Mouse (Mus musculus) inflammation-experienced regulatory T-cells, adult 16 weeks (primary cell): Measurements from ENCODE around the gene 2310046K23Rik. TPM values are rescaled to one million over a fixed set of nuclear protein-coding genes. Genes with fewer than 3 reads are reported as not detected.

Source experiments
- polyA plus RNA-seq: library from polyadenylated mRNA; unstranded; fragments of 100-300 nt; shearing (Covaris generic); gene quantifications from one replicate; pipeline ENCODE4 v1.2.1, GENCODE M21; 2017

Gene 2310046K23Rik
- polyA plus RNA-seq = not detected

DNA sequence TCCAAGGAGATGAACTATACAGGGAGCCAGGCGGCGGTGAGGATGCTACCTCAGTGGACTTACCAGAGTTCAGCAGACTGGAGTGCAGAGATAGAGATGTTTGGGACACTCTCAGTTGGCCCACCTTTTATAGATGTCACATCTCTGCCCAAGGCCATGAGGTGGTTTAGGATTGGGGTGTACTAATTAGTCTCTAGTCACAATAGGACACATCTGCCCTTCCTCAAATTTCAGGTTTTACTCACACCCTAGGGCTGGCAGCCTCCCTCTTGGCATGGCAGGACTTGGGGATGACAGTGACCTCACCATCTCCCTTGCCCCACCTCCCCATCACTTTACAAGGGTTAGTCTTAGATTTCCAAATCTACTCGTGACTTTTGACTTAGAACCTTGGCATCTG, at the start of gene 2310046K23Rik:
Gene 2310046K23Rik, minus strand, starts transcription at position 101 of the 400 bp plus-strand sequence.

DNA sequence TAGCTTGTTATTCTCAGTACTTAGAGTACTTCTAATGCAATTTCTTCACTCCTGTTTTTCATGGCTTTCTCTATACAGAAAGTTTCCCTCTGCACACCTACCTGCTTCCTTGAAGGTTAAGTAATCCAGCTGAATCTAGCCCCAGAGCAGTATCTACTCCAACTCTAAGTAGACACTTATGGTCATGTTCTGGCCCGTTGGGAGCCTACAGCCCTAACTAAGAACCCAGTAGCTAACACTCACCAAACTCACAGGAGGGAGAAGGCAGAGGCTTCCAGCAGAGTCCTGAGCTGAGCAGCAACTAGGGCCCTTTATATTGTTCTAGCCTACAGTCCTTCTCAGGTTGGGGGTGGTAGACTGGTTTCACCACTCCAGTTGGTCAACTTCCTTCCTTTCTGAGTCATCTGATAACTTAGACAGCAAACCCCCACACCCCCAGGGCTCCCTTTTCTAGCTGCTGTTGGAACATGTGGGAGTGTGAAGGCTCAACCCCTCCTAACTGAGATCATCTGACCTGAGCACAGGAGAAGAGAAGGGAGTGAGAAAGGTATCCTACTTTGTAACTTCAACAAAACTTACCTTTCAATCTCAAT, 39.2 kb upstream of the 2310046K23Rik start, which contains the start of gene Ivl:
Gene Ivl, minus strand, starts transcription at position 287 of the 593 bp plus-strand sequence.

DNA sequence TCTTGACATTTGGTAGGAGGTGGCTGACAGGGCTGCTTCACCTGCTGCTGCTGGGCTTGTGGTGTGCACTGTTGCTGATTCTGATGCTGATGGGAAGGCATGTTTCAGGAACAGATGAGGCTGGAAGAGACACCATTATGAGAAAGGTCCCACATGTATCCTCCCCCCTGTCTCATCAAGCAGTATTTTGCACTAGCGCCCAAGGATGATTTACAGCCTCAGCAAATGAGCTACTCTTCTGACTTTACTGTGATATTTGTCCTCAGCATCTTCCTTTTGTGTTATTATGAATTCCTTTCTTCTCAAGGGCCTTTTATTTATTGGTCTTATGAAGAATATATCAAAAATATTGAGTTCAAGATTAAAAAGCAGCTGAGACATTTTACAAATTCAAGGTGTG, 33.9 kb downstream of the 2310046K23Rik start, which contains the start of gene Sprr4:
Gene Sprr4, minus strand, starts transcription at position 101 of the 400 bp plus-strand sequence.

DNA sequence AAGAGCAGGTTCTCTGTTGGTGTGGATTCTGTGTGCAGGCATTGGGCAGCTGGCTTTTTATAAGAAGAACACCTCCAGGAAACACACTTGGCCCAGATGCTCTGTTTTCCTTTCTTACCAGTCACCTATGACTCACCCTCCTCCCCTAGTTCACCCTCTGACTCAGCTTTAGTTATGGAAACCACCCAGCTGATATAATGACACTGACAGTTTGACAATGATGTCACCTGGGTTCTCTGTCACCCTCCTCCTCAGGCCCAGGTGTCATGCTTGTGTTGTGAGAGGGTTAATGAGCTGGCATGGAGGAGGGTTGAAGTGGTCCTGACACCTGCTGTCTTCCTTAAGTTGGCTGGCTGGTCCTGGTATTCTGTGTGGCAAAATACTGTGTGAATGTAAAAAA, 48.4 kb downstream of the 2310046K23Rik start, which contains the start of gene Sprr1a:
Gene Sprr1a, minus strand, starts transcription at position 33 of the 400 bp plus-strand sequence.

Other genes starting within 250 kb of the 2310046K23Rik start
- gene Sprr2a3, start 249.1 kb downstream of the 2310046K23Rik start, polyA plus RNA-seq = not detected
- not detected for gene Sprr2b, start 217.9 kb downstream of the 2310046K23Rik start, polyA plus RNA-seq
- gene Sprr2d, start 195.4 kb downstream of the 2310046K23Rik start, polyA plus RNA-seq = not detected
- not detected for gene Sprr2e, start 182.4 kb downstream of the 2310046K23Rik start, polyA plus RNA-seq
- gene Sprr2f, start 169.3 kb downstream of the 2310046K23Rik start, polyA plus RNA-seq = not detected
- gene Sprr2h, start 148.8 kb downstream of the 2310046K23Rik start, polyA plus RNA-seq = not detected
- not detected for gene Sprr2i, start 126.5 kb downstream of the 2310046K23Rik start, polyA plus RNA-seq
- gene Sprr2j-ps, start 116.4 kb downstream of the 2310046K23Rik start, polyA plus RNA-seq = not detected
- 22.3 TPM for gene Gm9774, start 105.1 kb downstream of the 2310046K23Rik start, polyA plus RNA-seq
- gene Sprr2k, start 101.9 kb downstream of the 2310046K23Rik start, polyA plus RNA-seq = not detected
- gene Sprr1b, start 95.7 kb downstream of the 2310046K23Rik start, polyA plus RNA-seq = not detected
- not detected for gene Sprr3, start 75.8 kb downstream of the 2310046K23Rik start, polyA plus RNA-seq
- gene Sprr1a, start 48.6 kb downstream of the 2310046K23Rik start, polyA plus RNA-seq = not detected
- not detected for gene Sprr4, start 34.0 kb downstream of the 2310046K23Rik start, polyA plus RNA-seq
- not detected for gene Ivl, start 39.2 kb upstream of the 2310046K23Rik start, polyA plus RNA-seq
- gene Smcp, start 54.5 kb upstream of the 2310046K23Rik start, polyA plus RNA-seq = not detected
- gene 2210017I01Rik, start 73.0 kb upstream of the 2310046K23Rik start, polyA plus RNA-seq = not detected
- gene Lce6a, start 87.1 kb upstream of the 2310046K23Rik start, polyA plus RNA-seq = not detected
- not detected for gene Lce1a1, start 113.8 kb upstream of the 2310046K23Rik start, polyA plus RNA-seq
- gene Lce1b, start 122.4 kb upstream of the 2310046K23Rik start, polyA plus RNA-seq = not detected
- not detected for gene Lce1a2, start 135.8 kb upstream of the 2310046K23Rik start, polyA plus RNA-seq
- not detected for gene Lce1c, start 144.7 kb upstream of the 2310046K23Rik start, polyA plus RNA-seq
- not detected for gene Lce1d, start 152.7 kb upstream of the 2310046K23Rik start, polyA plus RNA-seq
- gene Lce1e, start 174.6 kb upstream of the 2310046K23Rik start, polyA plus RNA-seq = not detected
- not detected for gene Lce1f, start 185.8 kb upstream of the 2310046K23Rik start, polyA plus RNA-seq
- not detected for gene Gm38119, start 204.6 kb upstream of the 2310046K23Rik start, polyA plus RNA-seq
- gene Lce1g, start 217.8 kb upstream of the 2310046K23Rik start, polyA plus RNA-seq = not detected
- not detected for gene Lce1h, start 230.6 kb upstream of the 2310046K23Rik start, polyA plus RNA-seq
- gene Lce1i, start 244.4 kb upstream of the 2310046K23Rik start, polyA plus RNA-seq = not detected